Mouse (Mus musculus): Measurements from ENCODE around the gene Olfr849.

Gene Olfr849

DNA sequence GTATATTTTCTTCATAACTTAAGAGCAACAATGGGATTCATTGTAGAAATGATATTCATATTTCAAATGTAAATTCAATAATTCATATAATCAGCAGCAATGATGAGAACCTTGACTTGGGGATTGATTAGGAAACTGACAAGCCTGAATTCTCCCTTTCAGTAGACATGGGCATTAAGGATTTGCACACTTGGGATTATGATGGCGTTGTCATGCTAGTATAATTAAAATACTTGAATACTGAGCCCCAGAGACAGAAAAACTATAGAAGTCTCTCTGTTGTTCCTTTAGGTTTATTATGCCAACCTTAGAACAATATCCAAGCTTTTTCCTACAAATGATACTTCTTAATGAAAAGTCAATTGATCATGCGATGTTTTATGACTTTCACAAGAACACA lies at the start of gene Olfr849:
Olfr849 (plus strand) TSS at position 301 of the 400 bp plus-strand sequence.
- no peak for DNase-seq

GRCm38 (mm10) chr9:19478148-19478547 lies 38.1 kb downstream of the Olfr849 start, which contains the start of gene Olfr850:
Gene Olfr850 (minus strand): TSS chr9:19478248.
- no peak for DNase-seq

DNA sequence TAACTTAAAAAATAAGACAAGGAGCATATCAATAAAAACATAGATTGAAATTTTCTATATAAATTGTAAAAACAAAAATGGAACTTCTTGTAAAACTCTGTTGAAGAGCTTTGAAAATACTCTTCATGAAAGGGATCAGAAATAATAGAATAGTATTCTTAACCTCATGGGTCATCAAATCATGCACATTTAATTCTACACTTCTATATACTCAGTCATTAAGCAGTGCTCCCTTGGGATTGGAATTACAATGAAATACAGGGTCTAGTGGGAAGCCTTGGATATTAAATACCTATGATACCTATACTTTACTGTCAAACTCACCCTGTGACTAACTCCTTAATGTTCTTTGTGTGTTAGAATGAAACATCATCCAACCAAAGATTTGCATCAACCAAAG lies 52.9 kb downstream of the Olfr849 start, which contains the start of gene Olfr851:
Olfr851 (plus strand) TSS at position 301 of the 400 bp plus-strand sequence.
- no peak for DNase-seq
